Mouse (Mus musculus) thymus, adult 2 months (tissue): ENCODE measurements around the gene Nap1l4.

Source experiments
- CTCF ChIP-seq: fragments of 200-500 bp; IDR thresholded peaks from 2 replicates; pipeline ENCODE4 v1.5.1; 2012; ENCODE audit warnings: mild to moderate bottlenecking, control low read depth, low read length, moderate library complexity, borderline replicate concordance; ENCODE audit not compliant: control insufficient read depth, poor library complexity, insufficient read depth; ENCODE audit errors: extremely low read depth
- POLR2A ChIP-seq: fragments of 200-500 bp; IDR thresholded peaks from 2 replicates; pipeline ENCODE4 v1.6.1; 2012; ENCODE audit warnings: mild to moderate bottlenecking, low read length, control low read depth, moderate library complexity; ENCODE audit not compliant: control insufficient read depth, poor library complexity, insufficient read depth; ENCODE audit errors: extremely low read depth

DNA sequence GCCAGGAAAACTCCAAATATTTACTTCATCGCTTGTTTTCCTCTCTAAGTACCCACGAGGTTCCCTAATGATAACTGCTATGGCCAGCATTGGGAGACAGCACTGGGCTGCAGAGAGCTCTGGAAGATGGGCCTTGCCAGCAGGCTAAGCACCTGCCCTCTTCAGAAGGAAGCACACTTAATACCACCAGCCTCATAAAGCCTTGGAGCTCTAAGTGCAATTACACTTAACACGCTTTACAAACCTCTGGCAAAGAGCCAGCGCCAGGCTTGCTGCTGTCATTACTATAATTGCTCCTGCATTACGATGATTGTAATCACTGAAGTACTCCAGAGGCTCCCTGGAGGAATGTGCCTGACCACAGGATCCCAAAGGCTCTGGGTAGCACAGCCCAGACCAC lies 46.0 kb upstream of the Nap1l4 start:
- no peak for TF ChIP-seq POLR2A
- TF ChIP-seq CTCF = no peak
